Comparison of ENCODE assay signal across 29 mouse cellular contexts in the genomic region with DNA sequence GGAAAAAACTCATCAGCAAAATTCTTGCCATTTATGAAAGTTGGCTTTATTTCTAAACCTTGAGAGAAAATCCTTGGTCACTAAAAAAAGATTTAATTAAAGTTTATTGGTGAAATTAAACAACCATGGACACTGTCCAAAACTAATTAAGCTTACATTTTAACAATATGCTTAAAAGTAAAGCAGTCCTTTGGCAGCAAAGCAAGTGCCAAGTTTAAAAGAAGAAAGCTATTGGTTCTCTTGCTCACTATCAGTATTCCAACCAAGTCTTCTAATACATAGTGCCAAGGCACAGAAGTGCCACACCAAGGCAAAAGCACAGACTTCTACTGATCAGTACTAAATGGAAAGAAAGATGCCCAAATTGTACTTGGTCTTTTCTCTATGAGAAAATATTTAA. TPM values are rescaled to one million over a fixed set of nuclear protein-coding genes. Genes with fewer than 3 reads are reported as not detected.
DNase-seq lines count a peak whose midpoint lies in the region; ATAC-seq and TF ChIP-seq lines count a peak whose summit lies in the region.
"Had no signal": no experiment of that assay in that cellular context is flagged by ENCODE, and none has a peak within 500 bp of the region (broad histone marks: within the 10 kb centered on the region; RNA-seq: fewer than 3 reads in every experiment).

No protein-coding gene starts in this region.

- no peak overlapping the region for H3K9ac ChIP-seq in neural tube, embryonic 15.5 days (replicated peaks)
- H3K9ac ChIP-seq: limb, embryonic 15.5 days; liver, embryonic 13.5 days; midbrain, embryonic 12.5 days had no signal

- no peak overlapping the region for H3K4me2 ChIP-seq in neural tube, embryonic 15.5 days
- H3K4me2 ChIP-seq: heart, embryonic 11.5 days; limb, embryonic 15.5 days; liver, embryonic 13.5 days; midbrain, embryonic 12.5 days had no signal

- no peaks in the 10 kb centered on the region for H3K36me3 ChIP-seq in kidney, adult 2 months (ENCODE audit: control insufficient read depth, insufficient read depth, low read length)
- no peaks in the 10 kb centered on the region for H3K36me3 ChIP-seq in neural tube, embryonic 15.5 days
- H3K36me3 ChIP-seq: limb, embryonic 15.5 days; liver, embryonic 13.5 days; midbrain, embryonic 12.5 days had no signal

- H3K4me3 ChIP-seq in cerebellum, adult 2 months (replicated peaks; ENCODE audit: insufficient read depth, low read depth, low read length): no peak overlapping the region
- no peak overlapping the region for H3K4me3 ChIP-seq in kidney, adult 2 months (ENCODE audit: insufficient read depth, low read depth, low read length)
- no peak overlapping the region for H3K4me3 ChIP-seq in neural tube, embryonic 15.5 days (replicated peaks)
- H3K4me3 ChIP-seq: erythroblast, embryonic 14.5 days; limb, embryonic 15.5 days; liver, embryonic 13.5 days; midbrain, embryonic 12.5 days had no signal

- TF ChIP-seq CTCF in cerebellum, adult 2 months (IDR thresholded peaks at IDR 0.05; ENCODE audit: borderline replicate concordance, insufficient read depth, low read depth, low read length): no peak
- TF ChIP-seq CTCF in kidney, adult 2 months (conservative IDR thresholded peaks at IDR 0.05; ENCODE audit: insufficient read depth, insufficient read length, low read depth, low read length): no peak

- DNase-seq in cerebellum, adult 2 months: no peak
- no peak for DNase-seq in cerebellum, postnatal 4 days (ENCODE audit: low spot score in 2 of 2)
- DNase-seq in frontal cortex, postnatal 25 days (ENCODE audit: low spot score in 2 of 2): no peak
- peak; percentile 17 for DNase-seq in kidney, adult 2 months
- DNase-seq in kidney, postnatal 36 days: no peak
- no peak for DNase-seq in neural tube, embryonic 10.5 days (ENCODE audit: extremely low spot score, low spot score)
- DNase-seq: adrenal gland, adult 8-10 months; cerebellum, adult 11 months; cerebellum, adult 9-11 months; gastrocnemius, adult 2 months; gastrocnemius, postnatal 36 days; heart, adult 18-20 months; liver, embryonic 13.5 days; lung, adult 18-20 months; lung, postnatal 4 days; right cerebral cortex, adult 18-20 months; spleen, adult 18-20 months; thymus, adult 18-20 months; thymus, postnatal 25 days had no signal

- no peaks in the 10 kb centered on the region for H3K4me1 ChIP-seq in cerebellum, adult 2 months (ENCODE audit: control insufficient read depth, insufficient read depth, low read length)
- H3K4me1 ChIP-seq in kidney, adult 2 months (ENCODE audit: control insufficient read depth, insufficient read depth, low read length): peaks cover 13% of the 10 kb centered on the region
- H3K4me1 ChIP-seq in neural tube, embryonic 15.5 days: 0 out of 2 replicates have a peak, but pooled peaks cover 9% of the 10 kb centered on the region

- H3K9me3 ChIP-seq in neural tube, embryonic 15.5 days (replicated peaks): no peaks in the 10 kb centered on the region
- H3K9me3 ChIP-seq: limb, embryonic 15.5 days; liver, embryonic 13.5 days; megakaryocyte, embryonic 14.5 days; midbrain, embryonic 12.5 days had no signal

- no peaks in the 10 kb centered on the region for H3K27me3 ChIP-seq in cerebellum, adult 2 months (ENCODE audit: control insufficient read depth, insufficient read depth, low read length)
- H3K27me3 ChIP-seq in kidney, adult 2 months (replicated peaks; ENCODE audit: control insufficient read depth, insufficient read depth, low read length): no peaks in the 10 kb centered on the region
- no peaks in the 10 kb centered on the region for H3K27me3 ChIP-seq in neural tube, embryonic 15.5 days (replicated peaks)
- H3K27me3 ChIP-seq: CH12.LX; limb, embryonic 15.5 days; liver, embryonic 13.5 days; megakaryocyte, embryonic 14.5 days; midbrain, embryonic 12.5 days had no signal

- ATAC-seq in frontal cortex, adult (ENCODE audit: low TSS enrichment): 0 out of 2 replicates have a peak, but pooled peaks have one; percentile 43
- peak; percentile 35; the same call in 1 of the 2 replicates for ATAC-seq in neural tube, embryonic 15.5 days (ENCODE audit: low FRiP score)
- ATAC-seq: inflammation-experienced regulatory T-cells, adult 6 months had no signal

- no peak for TF ChIP-seq POLR2A in cerebellum, adult 2 months (IDR thresholded peaks at IDR 0.05; ENCODE audit: borderline replicate concordance, insufficient read depth, low read length)
- no peak for TF ChIP-seq POLR2A in kidney, adult 2 months (IDR thresholded peaks at IDR 0.05; ENCODE audit: low read depth, low read length)

- peak overlapping the region; percentile 56; the same call in 1 of the 2 replicates for H3K27ac ChIP-seq in cerebellum, adult 2 months (ENCODE audit: insufficient read depth, low read length)
- no peak overlapping the region for H3K27ac ChIP-seq in kidney, adult 2 months (ENCODE audit: insufficient read depth, low read depth, low read length)
- H3K27ac ChIP-seq in neural tube, embryonic 15.5 days (replicated peaks): 0 out of 2 replicates have a peak overlapping the region, but pooled peaks have one; percentile 45
- H3K27ac ChIP-seq: midbrain, embryonic 12.5 days; stomach, postnatal 0 days had no signal

RNA-seq across cellular contexts. Expression of gene Usp54, which starts 21.7 kb away (rescaled TPM):
- 60.6 and 63.1 TPM in 2 replicates for polyA plus RNA-seq in cerebellum, adult 2 months (2012; rRNA removed)
- 7.9 and 8.5 TPM in 2 replicates for polyA plus RNA-seq in kidney, adult 2 months (2012; rRNA removed)
- polyA plus RNA-seq in neural tube, embryonic 15.5 days (2015; fragmentation: Nextera tagmentation; extraction: Ambion mirVana): 9.1 and 9.7 TPM in 2 replicates

RNA-seq across cellular contexts. Expression of gene Myoz1, which starts 37.2 kb away (rescaled TPM):
- polyA plus RNA-seq in cerebellum, adult 2 months (2012; rRNA removed): not detected in 2 replicates
- 0.26 and 8.9 TPM in 2 replicates for polyA plus RNA-seq in kidney, adult 2 months (2012; rRNA removed)
- polyA plus RNA-seq in neural tube, embryonic 15.5 days (2015; fragmentation: Nextera tagmentation; extraction: Ambion mirVana): 1.1 and 2.5 TPM in 2 replicates
- polyA plus RNA-seq: erythroblast, embryonic 14.5 days; inflammation-experienced regulatory T-cells, adult 6 months had no signal

RNA-seq across cellular contexts. Expression of gene Synpo2l, which starts 49.0 kb away (rescaled TPM):
- polyA plus RNA-seq in cerebellum, adult 2 months (2012; rRNA removed): 0.08 and 0.13 TPM in 2 replicates
- 0.87 and 1.8 TPM in 2 replicates for polyA plus RNA-seq in kidney, adult 2 months (2012; rRNA removed)
- 1.4 and 2.4 TPM in 2 replicates for polyA plus RNA-seq in neural tube, embryonic 15.5 days (2015; fragmentation: Nextera tagmentation; extraction: Ambion mirVana)
- polyA plus RNA-seq: erythroblast, embryonic 14.5 days; inflammation-experienced regulatory T-cells, adult 6 months had no signal

RNA-seq across cellular contexts. Expression of gene Sec24c, which starts 55.0 kb away (rescaled TPM):
- 93.3 and 116 TPM in 2 replicates for polyA plus RNA-seq in cerebellum, adult 2 months (2012; rRNA removed)
- polyA plus RNA-seq in kidney, adult 2 months (2012; rRNA removed): 133 and 153 TPM in 2 replicates
- polyA plus RNA-seq in neural tube, embryonic 15.5 days (2015; fragmentation: Nextera tagmentation; extraction: Ambion mirVana): 84.3 and 87.4 TPM in 2 replicates
